ENCODE assay signal across 8 mouse cellular contexts in genomic region chr7:45215673-45216441, GRCm38 (mm10). TPM values are rescaled to one million over a fixed set of nuclear protein-coding genes. Genes with fewer than 3 reads are reported as not detected.
DNase-seq lines count a peak whose midpoint lies in the region; ATAC-seq and TF ChIP-seq lines count a peak whose summit lies in the region.

TSS of gene Tead2 (plus strand) at chr7:45215753.

- peaks cover 14% of the 10 kb centered on the region for H3K36me3 ChIP-seq in embryonic facial prominence, embryonic 11.5 days (replicated peaks; ENCODE audit: control insufficient read depth, insufficient read depth, low read depth, low read length)
- no peaks in the 10 kb centered on the region for H3K36me3 ChIP-seq in liver, adult 2 months (ENCODE audit: control insufficient read depth, insufficient read depth, low read length)
- peaks cover 17% of the 10 kb centered on the region for H3K36me3 ChIP-seq in neural tube, embryonic 11.5 days (ENCODE audit: control insufficient read depth, insufficient read depth, low read length)

- peak within 1 kb of the TSS; percentile 63 for H3K4me2 ChIP-seq in embryonic facial prominence, embryonic 11.5 days (ENCODE audit: low read depth, low read length)
- H3K4me2 ChIP-seq in neural tube, embryonic 11.5 days (ENCODE audit: low read depth), result peak within 1 kb of the TSS; percentile 79

- 1% methylated on average over 51 of the region's 55 CpGs for WGBS in embryonic facial prominence, embryonic 11.5 days
- 2% methylated on average over 55 of the region's 55 CpGs for WGBS in liver, adult 2 months
- 0% methylated on average over 49 of the region's 55 CpGs for WGBS in neural tube, embryonic 11.5 days

- peak within 1 kb of the TSS; percentile 95 for H3K27ac ChIP-seq in embryonic facial prominence, embryonic 11.5 days (replicated peaks; ENCODE audit: low read depth, low read length)
- no peak within 1 kb of the TSS for H3K27ac ChIP-seq in liver, adult 2 months (replicated peaks; ENCODE audit: insufficient read depth, low read depth, low read length)
- H3K27ac ChIP-seq in neural tube, embryonic 11.5 days (ENCODE audit: low read depth, low read length), result peak within 1 kb of the TSS; percentile 92

- no peak for DNase-seq in layer of hippocampus, postnatal 10 days (ENCODE audit: low spot score in 2 of 2)
- no peak for DNase-seq in layer of hippocampus, postnatal 36 days
- peak; percentile 85 for DNase-seq in embryonic facial prominence, embryonic 11.5 days (ENCODE audit: low spot score)
- peak; percentile 51 to 62 for DNase-seq in heart, postnatal 36 days
- DNase-seq in liver, adult 2 months (ENCODE audit: extremely low read depth, low read depth, low spot score), result no peak
- DNase-seq in neural tube, embryonic 11.5 days (ENCODE audit: low spot score), result peak; percentile 81
- no peak for DNase-seq in right cerebral cortex, postnatal 4 days

- intact Hi-C loops in heart, postnatal 36 days (cut with DNase I), result no loop called here

- peak; percentile 57 for ATAC-seq in embryonic facial prominence, embryonic 11.5 days (replicated peaks; ENCODE audit: insufficient number of reproducible peaks, low FRiP score, low TSS enrichment, low read depth)
- ATAC-seq in neural tube, embryonic 11.5 days (ENCODE audit: insufficient read depth, low FRiP score, low TSS enrichment), result peak; percentile 56
- no peak for ATAC-seq in frontal cortex, adult (ENCODE audit: low TSS enrichment)

- TF ChIP-seq CTCF in liver, adult 2 months (IDR thresholded peaks at IDR 0.05; ENCODE audit: low read depth, low read length), result no peak

- no peak for TF ChIP-seq POLR2A in liver, adult 2 months (IDR thresholded peaks at IDR 0.05; ENCODE audit: extremely low read depth, insufficient read depth, low read length)

- no peaks in the 10 kb centered on the region for H3K79me2 ChIP-seq in liver, adult 2 months (ENCODE audit: control insufficient read depth, insufficient read depth, low read length)

- H3K9me3 ChIP-seq in embryonic facial prominence, embryonic 11.5 days (replicated peaks; ENCODE audit: control insufficient read depth, low read length), result no peaks in the 10 kb centered on the region
- no peaks in the 10 kb centered on the region for H3K9me3 ChIP-seq in neural tube, embryonic 11.5 days (ENCODE audit: control insufficient read depth, low read length)

- peak within 1 kb of the TSS; percentile 89 for H3K4me3 ChIP-seq in embryonic facial prominence, embryonic 11.5 days (ENCODE audit: low read depth, low read length)
- H3K4me3 ChIP-seq in liver, adult 2 months (ENCODE audit: insufficient read depth, low read depth, low read length), result peak within 1 kb of the TSS; percentile 73
- H3K4me3 ChIP-seq in neural tube, embryonic 11.5 days (ENCODE audit: low read depth, low read length), result peak within 1 kb of the TSS; percentile 62

- peaks cover 9% of the 10 kb centered on the region for H3K27me3 ChIP-seq in embryonic facial prominence, embryonic 11.5 days (ENCODE audit: control insufficient read depth, insufficient read depth, low read length)
- H3K27me3 ChIP-seq in liver, adult 2 months (ENCODE audit: control insufficient read depth, insufficient read depth, low read length), result peaks cover 3% of the 10 kb centered on the region; the same call in 1 of the 2 replicates
- H3K27me3 ChIP-seq in neural tube, embryonic 11.5 days (ENCODE audit: control insufficient read depth, insufficient read depth, low read length), result peaks cover 13% of the 10 kb centered on the region

- H3K4me1 ChIP-seq in embryonic facial prominence, embryonic 11.5 days (ENCODE audit: control insufficient read depth, insufficient read depth, low read length), result no peaks in the 10 kb centered on the region; the same call in 1 of the 2 replicates
- H3K4me1 ChIP-seq in liver, adult 2 months (ENCODE audit: control insufficient read depth, insufficient read depth, low read length), result peaks cover 3% of the 10 kb centered on the region
- H3K4me1 ChIP-seq in neural tube, embryonic 11.5 days (ENCODE audit: control insufficient read depth, insufficient read depth, low read length), result peaks cover 13% of the 10 kb centered on the region

- peak within 1 kb of the TSS; percentile 100 for H3K9ac ChIP-seq in embryonic facial prominence, embryonic 11.5 days (replicated peaks; ENCODE audit: low read length)
- peak within 1 kb of the TSS; percentile 71 for H3K9ac ChIP-seq in liver, adult 2 months (ENCODE audit: low read depth, low read length)
- H3K9ac ChIP-seq in neural tube, embryonic 11.5 days (ENCODE audit: low read length), result peak within 1 kb of the TSS; percentile 85

RNA-seq across cellular contexts. Expression of gene Tead2, which starts in this region (rescaled TPM):
- total RNA-seq in layer of hippocampus, postnatal 10 days (2021), result 10 to 100 TPM; 12.5 to 13.7 TPM
- 1 to 10 TPM; 2.6 to 7.8 TPM for total RNA-seq in layer of hippocampus, postnatal 36 days (2021)
- polyA plus RNA-seq in embryonic facial prominence, embryonic 11.5 days (2014; fragmentation: Nextera tagmentation; extraction: Ambion mirVana), result 276 and 285 TPM in 2 replicates
- 10 to 100 TPM; 10.3 to 11.4 TPM for total RNA-seq in heart, postnatal 36 days (2021)
- total RNA-seq in liver, adult 2 months (2014; rRNA removed), result 1.2 and 1.5 TPM in 2 replicates
- 0.97 and 2.9 TPM in 2 replicates for polyA plus RNA-seq in liver, adult 2 months (2012; rRNA removed)
- polyA plus RNA-seq in neural tube, embryonic 11.5 days (2014; fragmentation: Nextera tagmentation; extraction: Ambion mirVana), result 247 and 252 TPM in 2 replicates

Comparison
In these comparisons a context has a peak if more than half of its experiments do, and no peak if none do; other contexts are left out.
1. RNA of gene Tead2 (polyA plus RNA-seq): 276 to 285 TPM in embryonic facial prominence, embryonic 11.5 days and 247 to 252 TPM in neural tube, embryonic 11.5 days; 0.97 to 2.9 TPM in liver, adult 2 months; every median in the first group is over 10 times any median in the second.
2. DNase-seq: peak in embryonic facial prominence, embryonic 11.5 days (single experiment), heart, postnatal 36 days (2 of 2) and neural tube, embryonic 11.5 days (single experiment); none in layer of hippocampus, postnatal 10 days (0 of 2), layer of hippocampus, postnatal 36 days (0 of 2), liver, adult 2 months (single experiment) and right cerebral cortex, postnatal 4 days (single experiment).
3. Peak in every context shown above with its lines, with median percentiles within 50 percentile points of each other: H3K4me3 ChIP-seq and H3K9ac ChIP-seq.